Mouse (Mus musculus) midbrain, postnatal 0 days (tissue): ENCODE data around the gene Pink1. TPM values are rescaled to one million over a fixed set of nuclear protein-coding genes. Genes with fewer than 3 reads are reported as not detected.

Source experiments
- ATAC-seq: fragments of 200-750 bp; cut with Nextera tagmentation; 2 replicates; pipeline ENCODE4 v1.8.0; 2017; ENCODE audit warnings: moderate number of reproducible peaks, mild to moderate bottlenecking, moderate TSS enrichment, moderate library complexity; ENCODE audit not compliant: low FRiP score
- DNase-seq: peaks from one replicate; pipeline ENCODE4 v3.0.0-alpha.2; 2015; ENCODE audit warnings: low spot score
- H3K27ac ChIP-seq: fragments of 300-500 bp; sonication (generic); 2 replicates; pipeline ENCODE4 v1.5.1; 2014; ENCODE audit warnings: low read depth, mild to moderate bottlenecking, low read length, mixed read lengths
- H3K27me3 ChIP-seq: fragments of 300-500 bp; sonication (generic); 2 replicates; pipeline ENCODE4 v1.6.1; 2014; ENCODE audit warnings: low read length, control low read depth, mixed read lengths; ENCODE audit not compliant: insufficient read depth
- H3K36me3 ChIP-seq: fragments of 300-500 bp; sonication (generic); 2 replicates; pipeline ENCODE4 v1.6.1; 2014; ENCODE audit warnings: low read length, control low read depth, mixed read lengths; ENCODE audit not compliant: insufficient read depth
- H3K4me1 ChIP-seq: fragments of 300-500 bp; sonication (generic); 2 replicates; pipeline ENCODE4 v1.6.1; 2014; ENCODE audit warnings: mild to moderate bottlenecking, control low read depth, antibody characterized with exemption, low read length, mixed read lengths; ENCODE audit not compliant: insufficient read depth
- H3K4me2 ChIP-seq: fragments of 300-500 bp; sonication (generic); 2 replicates; pipeline ENCODE4 v1.6.1; 2014; ENCODE audit warnings: low read depth, mild to moderate bottlenecking, low read length, mixed read lengths; ENCODE audit not compliant: poor library complexity, severe bottlenecking
- H3K4me3 ChIP-seq: fragments of 300-500 bp; sonication (generic); 2 replicates; pipeline ENCODE4 v1.5.1; 2014; ENCODE audit warnings: low read depth, mild to moderate bottlenecking, low read length, moderate library complexity
- H3K9ac ChIP-seq: fragments of 300-500 bp; sonication (generic); replicated peaks from 2 replicates; pipeline ENCODE4 v1.6.1; 2014; ENCODE audit warnings: mild to moderate bottlenecking, low read length, moderate library complexity, mixed read lengths; ENCODE audit not compliant: poor library complexity, severe bottlenecking
- H3K9me3 ChIP-seq: fragments of 300-500 bp; sonication (generic); 2 replicates; pipeline ENCODE4 v1.6.1; 2016; ENCODE audit warnings: low read length, control low read depth
- CTCF ChIP-seq: IDR thresholded peaks from 2 replicates; pipeline ENCODE4 v1.5.1; 2016; ENCODE audit warnings: antibody characterized with exemption, mild to moderate bottlenecking
- WGBS: fragments of 180-500 bp; shearing (Covaris S2); extraction: QIAGEN DNeasy Blood & Tissue Kit; methylation state at CpG from one replicate; pipeline ENCODE4 v1.1.7; 2014; 5-methylcytosine and 5-hydroxymethylcytosine counted together
- polyA plus RNA-seq: library from polyadenylated mRNA; unstranded; fragments of >200 nt; fragmentation: Nextera tagmentation; extraction: Ambion mirVana; gene quantifications from 2 replicates; pipeline ENCODE4 v1.2.1, GENCODE M21; 2015
- total RNA-seq: library from RNA; depleted of rRNA; stranded (reverse); fragments of >200 nt; gene quantifications from 2 replicates; pipeline ENCODE4 v1.2.3, GENCODE M21; 2014

Gene Pink1
- total and polyA plus RNA-seq, 2 experiments from 2014 or later: 150 to 261 TPM

DNA sequence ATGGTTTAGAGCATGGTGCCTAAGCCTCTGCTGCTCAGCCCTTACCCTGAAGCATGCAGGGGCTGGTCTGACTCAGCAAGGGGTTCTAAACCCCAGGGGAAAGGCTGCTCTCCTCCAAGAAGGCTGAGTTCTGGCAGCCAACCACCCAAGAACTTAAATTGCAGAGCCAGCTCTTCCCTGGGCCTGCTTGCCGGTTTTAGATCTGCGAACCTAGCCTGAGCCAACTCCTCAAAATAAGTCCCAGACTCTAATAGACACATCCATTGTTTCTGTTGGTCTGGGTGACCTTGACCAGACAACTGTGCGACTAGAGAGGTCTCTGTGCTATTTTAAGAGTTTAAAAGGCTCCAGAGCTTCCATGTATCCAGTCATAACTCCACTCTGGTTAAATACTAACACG, 2.4 kb downstream of the Pink1 start:
- no peak for ATAC-seq
- peak overlapping the region; percentile 48 for H3K27ac ChIP-seq
- H3K4me3 ChIP-seq: no peak overlapping the region
- H3K36me3 ChIP-seq: peaks cover 6% of the 10 kb centered on the region; the same call in 1 of the 2 replicates
- no peak overlapping the region for H3K9ac ChIP-seq
- no peaks in the 10 kb centered on the region for H3K9me3 ChIP-seq
- 60% methylated on average over 4 of the region's 4 CpGs for WGBS
- DNase-seq: no peak
- no peak overlapping the region for H3K4me2 ChIP-seq
- peaks cover 7% of the 10 kb centered on the region; the same call in 1 of the 2 replicates for H3K4me1 ChIP-seq
- H3K27me3 ChIP-seq: no peaks in the 10 kb centered on the region
- no peak for TF ChIP-seq CTCF

DNA sequence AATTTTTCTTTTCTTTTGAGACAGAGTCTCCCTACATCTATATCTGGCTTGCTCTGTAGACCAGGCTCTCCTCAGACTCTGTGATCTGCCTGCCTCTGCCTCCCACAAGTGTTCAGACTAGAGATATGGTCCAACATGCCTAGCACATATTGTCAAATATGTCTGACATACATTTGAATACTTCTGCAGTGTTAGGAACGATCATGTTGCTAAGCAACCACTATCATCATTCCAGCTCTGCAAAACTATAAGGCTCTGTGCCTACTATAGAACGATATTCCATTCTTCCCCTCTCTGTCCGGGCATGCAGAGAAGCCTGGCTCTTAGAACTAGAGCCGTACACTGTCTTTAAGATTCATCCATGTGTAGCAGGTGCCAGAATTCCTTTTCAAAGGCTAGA, 3.4 kb downstream of the Pink1 start:
- H3K4me2 ChIP-seq: 0 out of 2 replicates have a peak overlapping the region, but pooled peaks have one; percentile 0
- H3K27me3 ChIP-seq: no peaks in the 10 kb centered on the region
- TF ChIP-seq CTCF: no peak
- H3K4me3 ChIP-seq: no peak overlapping the region
- no peaks in the 10 kb centered on the region for H3K9me3 ChIP-seq
- peaks cover 6% of the 10 kb centered on the region; the same call in 1 of the 2 replicates for H3K36me3 ChIP-seq
- peaks cover 7% of the 10 kb centered on the region; the same call in 1 of the 2 replicates for H3K4me1 ChIP-seq
- no peak overlapping the region for H3K9ac ChIP-seq
- no peak for ATAC-seq
- peak overlapping the region; percentile 48 for H3K27ac ChIP-seq
- DNase-seq: no peak
- WGBS: 7% methylated on average over 4 of the region's 4 CpGs

DNA sequence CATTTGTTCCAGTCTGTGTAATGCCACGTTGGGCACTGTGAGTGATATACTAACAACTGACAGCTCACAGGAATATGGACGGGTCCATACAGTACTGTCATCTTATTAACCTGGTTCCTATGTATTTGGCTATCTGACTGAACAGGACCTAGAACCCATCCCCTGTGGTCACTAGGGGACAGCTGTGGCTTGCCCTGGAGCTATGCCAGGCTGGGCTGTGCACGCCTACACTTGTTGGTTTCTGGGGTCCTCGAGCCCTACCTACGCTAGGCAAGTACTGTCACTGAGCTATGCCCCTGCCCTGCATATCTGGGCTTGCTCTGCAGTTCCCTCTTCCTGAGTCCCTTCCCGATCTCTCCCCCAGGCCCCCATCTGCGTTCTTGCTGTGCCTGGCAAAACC, 4.6 kb downstream of the Pink1 start:
- DNase-seq (no peak), ATAC-seq (no peak)
- Histone ChIP-seq H3K36me3 (peaks cover 14% of the 10 kb centered on the region), H3K4me2 (no peak overlapping the region), H3K27me3 (no peaks in the 10 kb centered on the region), H3K9me3 (no peaks in the 10 kb centered on the region), H3K9ac (no peak overlapping the region), H3K27ac (no peak overlapping the region), H3K4me1 (peaks cover 6% of the 10 kb centered on the region; the same call in 1 of the 2 replicates), H3K4me3 (no peak overlapping the region)
- TF ChIP-seq CTCF: no peak
- WGBS: 78% methylated on average over 7 of the region's 7 CpGs

DNA sequence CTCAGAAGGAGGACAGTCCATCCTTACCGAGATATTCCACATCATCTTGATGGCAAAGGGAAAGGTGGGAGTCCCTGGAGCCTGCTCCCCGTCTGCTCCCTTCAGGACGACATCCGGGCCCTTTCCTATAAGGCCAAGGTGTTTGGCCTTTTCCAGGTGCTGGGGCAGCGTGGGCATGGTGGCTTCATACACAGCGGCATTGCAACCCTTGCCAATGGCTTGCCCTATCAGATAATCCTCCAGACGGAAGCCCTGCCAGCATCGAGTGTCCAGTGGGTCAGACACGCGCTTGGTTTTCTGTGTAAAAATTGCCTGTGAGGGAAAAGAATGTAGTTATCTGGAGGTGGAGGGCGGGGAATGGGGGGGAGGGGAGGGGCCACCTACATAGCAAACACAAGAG, 5.4 kb downstream of the Pink1 start:
- 84% methylated on average over 11 of the region's 11 CpGs for WGBS

GRCm38 (mm10) chr4:138319508-138319907, 6.6 kb downstream of the Pink1 start:
- Histone ChIP-seq H3K27me3 (no peaks in the 10 kb centered on the region), H3K9me3 (no peaks in the 10 kb centered on the region), H3K36me3 (peaks cover 25% of the 10 kb centered on the region), H3K4me1 (peaks cover 4% of the 10 kb centered on the region; the same call in 1 of the 2 replicates), H3K27ac (peak overlapping the region; percentile 32; the same call in 1 of the 2 replicates), H3K4me2 (no peak overlapping the region), H3K9ac (no peak overlapping the region), H3K4me3 (no peak overlapping the region)
- TF ChIP-seq CTCF: peak; percentile 100
- 34% methylated on average over 10 of the region's 10 CpGs for WGBS
- ATAC-seq: peak; percentile 32
- peak; percentile 91 for DNase-seq

More for the DNA sequence above, 5.4 kb downstream of the Pink1 start:
- TF ChIP-seq CTCF: no peak
- peaks cover 4% of the 10 kb centered on the region; the same call in 1 of the 2 replicates for H3K4me1 ChIP-seq
- DNase-seq (no peak), ATAC-seq (no peak)
- H3K27me3 ChIP-seq: no peaks in the 10 kb centered on the region
- no peak overlapping the region for H3K4me2 ChIP-seq
- no peak overlapping the region for H3K27ac ChIP-seq
- H3K36me3 ChIP-seq: peaks cover 17% of the 10 kb centered on the region
- H3K9ac ChIP-seq: no peak overlapping the region
- no peak overlapping the region for H3K4me3 ChIP-seq
- H3K9me3 ChIP-seq: no peaks in the 10 kb centered on the region

DNA sequence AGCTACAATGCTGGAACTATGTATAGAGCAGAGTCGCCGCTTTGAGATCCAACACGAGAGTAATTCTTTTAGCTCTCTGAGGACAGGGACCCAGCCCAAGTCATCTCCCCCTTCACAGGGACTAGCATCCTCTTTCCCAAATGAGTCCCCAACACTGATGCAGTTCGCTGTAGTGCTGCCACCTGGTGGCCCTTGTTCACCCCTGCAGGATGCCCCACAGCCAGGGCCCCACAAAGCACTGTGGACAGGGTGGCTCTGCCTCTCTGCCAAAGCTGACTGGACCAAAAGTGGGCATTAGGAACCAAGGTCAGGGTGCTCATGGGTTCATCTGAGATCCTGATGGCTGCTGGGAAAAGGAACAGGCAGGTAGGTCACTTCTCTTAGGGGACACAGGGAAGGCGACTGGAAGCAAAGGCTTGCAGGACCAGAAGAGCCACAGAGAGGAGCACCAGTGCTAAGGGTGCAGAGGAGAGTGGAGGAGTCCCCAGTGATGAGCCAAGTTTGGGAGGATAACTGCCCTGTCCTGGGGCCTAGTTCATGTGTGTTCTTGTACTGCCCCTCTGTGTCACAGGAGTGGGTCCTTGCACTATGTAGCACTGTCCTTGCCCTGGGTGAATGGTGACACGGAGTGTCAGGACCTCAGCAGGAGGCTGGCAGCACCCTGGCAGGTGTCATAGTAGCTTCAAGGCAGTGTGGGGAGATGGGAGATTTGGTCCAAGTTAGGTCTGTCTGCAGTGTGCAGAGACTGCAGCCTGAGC, 7.4 kb downstream of the Pink1 start:
- H3K4me2 ChIP-seq: no peak overlapping the region
- peaks cover 33% of the 10 kb centered on the region for H3K36me3 ChIP-seq
- H3K27me3 ChIP-seq: no peaks in the 10 kb centered on the region
- H3K9ac ChIP-seq: no peak overlapping the region
- 56% methylated on average over 6 of the region's 6 CpGs for WGBS
- ATAC-seq (no peak), DNase-seq (peak; percentile 46)
- H3K4me1 ChIP-seq: peaks cover under 1% of the 10 kb centered on the region; the same call in 1 of the 2 replicates
- no peak overlapping the region for H3K4me3 ChIP-seq
- H3K9me3 ChIP-seq: no peaks in the 10 kb centered on the region
- H3K27ac ChIP-seq: no peak overlapping the region
- TF ChIP-seq CTCF: peak; percentile 88
